Mouse (Mus musculus): ENCODE results near the gene Htt. TPM values are rescaled to one million over a fixed set of nuclear protein-coding genes. Genes with fewer than 3 reads are reported as not detected.

Htt gene
- total and polyA plus RNA-seq, 2 experiments from 2014 or later: 2.5 to 16.1 TPM

GRCm38 (mm10) chr5:34889252-34889651 lies 127.7 kb downstream of the Htt start:
- no peaks in the 10 kb centered on the region for H3K9me3 ChIP-seq (replicated peaks; ENCODE audit: control insufficient read depth, low read length)
- peaks cover 62% of the 10 kb centered on the region for H3K36me3 ChIP-seq (replicated peaks; ENCODE audit: control insufficient read depth, insufficient read depth, low read length)
- DNase-seq (ENCODE audit: low spot score): no peak
- no peak overlapping the region for H3K9ac ChIP-seq (replicated peaks; ENCODE audit: low read depth, low read length)
- H3K27ac ChIP-seq (ENCODE audit: low read depth): no peak overlapping the region
- 48% methylated on average over 4 of the region's 4 CpGs for WGBS
- H3K4me1 ChIP-seq (ENCODE audit: control insufficient read depth, insufficient read depth): no peaks in the 10 kb centered on the region
- TF ChIP-seq CTCF (IDR thresholded peaks at IDR 0.05; ENCODE audit: low read depth) (no peak), EP300 (IDR thresholded peaks at IDR 0.05; ENCODE audit: low read depth) (no peak)
- ATAC-seq (ENCODE audit: insufficient read depth, low read depth): no peak
- no peaks in the 10 kb centered on the region for H3K27me3 ChIP-seq (ENCODE audit: control insufficient read depth, insufficient read depth, low read length)
- H3K4me2 ChIP-seq (ENCODE audit: low read depth, low read length): no peak overlapping the region
- H3K4me3 ChIP-seq (ENCODE audit: low read depth, low read length): no peak overlapping the region

- H3K9ac ChIP-seq (replicated peaks; ENCODE audit: low read depth, low read length): no peak overlapping the region
- WGBS: 49% methylated on average over 3 of the region's 3 CpGs
- H3K4me2 ChIP-seq (ENCODE audit: low read depth, low read length): no peak overlapping the region
- no peak for TF ChIP-seq CTCF (IDR thresholded peaks at IDR 0.05; ENCODE audit: low read depth)
- TF ChIP-seq EP300 (IDR thresholded peaks at IDR 0.05; ENCODE audit: low read depth): no peak
- no peak overlapping the region for H3K27ac ChIP-seq (ENCODE audit: low read depth)
- H3K36me3 ChIP-seq (replicated peaks; ENCODE audit: control insufficient read depth, insufficient read depth, low read length): peaks cover 55% of the 10 kb centered on the region
- H3K27me3 ChIP-seq (ENCODE audit: control insufficient read depth, insufficient read depth, low read length): no peaks in the 10 kb centered on the region
- no peaks in the 10 kb centered on the region for H3K9me3 ChIP-seq (replicated peaks; ENCODE audit: control insufficient read depth, low read length)
- DNase-seq (ENCODE audit: low spot score): peak; percentile 21
- no peak overlapping the region for H3K4me3 ChIP-seq (ENCODE audit: low read depth, low read length)
- ATAC-seq (ENCODE audit: insufficient read depth, low read depth): no peak
- peaks cover 4% of the 10 kb centered on the region; the same call in 1 of the 2 replicates for H3K4me1 ChIP-seq (ENCODE audit: control insufficient read depth, insufficient read depth)
Measured at GRCm38 (mm10) chr5:34896697-34897453, 135.3 kb downstream of the Htt start.

GRCm38 (mm10) chr5:34899787-34900469 lies 138.4 kb downstream of the Htt start:
- H3K4me1 ChIP-seq (ENCODE audit: control insufficient read depth, insufficient read depth): peaks cover 4% of the 10 kb centered on the region; the same call in 1 of the 2 replicates
- no peak overlapping the region for H3K9ac ChIP-seq (replicated peaks; ENCODE audit: low read depth, low read length)
- peaks cover 53% of the 10 kb centered on the region for H3K36me3 ChIP-seq (replicated peaks; ENCODE audit: control insufficient read depth, insufficient read depth, low read length)
- DNase-seq (ENCODE audit: low spot score) (no peak), ATAC-seq (ENCODE audit: insufficient read depth, low read depth) (no peak)
- no peaks in the 10 kb centered on the region for H3K9me3 ChIP-seq (replicated peaks; ENCODE audit: control insufficient read depth, low read length)
- no peak overlapping the region for H3K4me2 ChIP-seq (ENCODE audit: low read depth, low read length)
- no peak overlapping the region for H3K27ac ChIP-seq (ENCODE audit: low read depth)
- no peaks in the 10 kb centered on the region for H3K27me3 ChIP-seq (ENCODE audit: control insufficient read depth, insufficient read depth, low read length)
- TF ChIP-seq EP300 (IDR thresholded peaks at IDR 0.05; ENCODE audit: low read depth) (no peak), CTCF (IDR thresholded peaks at IDR 0.05; ENCODE audit: low read depth) (no peak)
- no peak overlapping the region for H3K4me3 ChIP-seq (ENCODE audit: low read depth, low read length)
- WGBS: 94% methylated on average over 6 of the region's 6 CpGs

- Histone ChIP-seq H3K4me3 (ENCODE audit: low read depth, low read length) (no peak overlapping the region), H3K4me1 (ENCODE audit: control insufficient read depth, insufficient read depth) (no peaks in the 10 kb centered on the region), H3K4me2 (ENCODE audit: low read depth, low read length) (no peak overlapping the region), H3K36me3 (replicated peaks; ENCODE audit: control insufficient read depth, insufficient read depth, low read length) (peaks cover 63% of the 10 kb centered on the region), H3K27me3 (ENCODE audit: control insufficient read depth, insufficient read depth, low read length) (no peaks in the 10 kb centered on the region), H3K9ac (replicated peaks; ENCODE audit: low read depth, low read length) (no peak overlapping the region), H3K27ac (ENCODE audit: low read depth) (no peak overlapping the region), H3K9me3 (replicated peaks; ENCODE audit: control insufficient read depth, low read length) (no peaks in the 10 kb centered on the region)
- no peak for TF ChIP-seq CTCF (IDR thresholded peaks at IDR 0.05; ENCODE audit: low read depth)
- no peak for TF ChIP-seq EP300 (IDR thresholded peaks at IDR 0.05; ENCODE audit: low read depth)
- ATAC-seq (ENCODE audit: insufficient read depth, low read depth): no peak
- DNase-seq (ENCODE audit: low spot score): no peak
Measured at GRCm38 (mm10) chr5:34902371-34902770, 140.8 kb downstream of the Htt start.

GRCm38 (mm10) chr5:34902811-34903385 lies 141.4 kb downstream of the Htt start:
- Histone ChIP-seq H3K27ac (ENCODE audit: low read depth) (no peak overlapping the region), H3K9me3 (replicated peaks; ENCODE audit: control insufficient read depth, low read length) (no peaks in the 10 kb centered on the region), H3K9ac (replicated peaks; ENCODE audit: low read depth, low read length) (no peak overlapping the region), H3K4me3 (ENCODE audit: low read depth, low read length) (no peak overlapping the region), H3K36me3 (replicated peaks; ENCODE audit: control insufficient read depth, insufficient read depth, low read length) (peaks cover 63% of the 10 kb centered on the region), H3K4me1 (ENCODE audit: control insufficient read depth, insufficient read depth) (no peaks in the 10 kb centered on the region), H3K4me2 (ENCODE audit: low read depth, low read length) (no peak overlapping the region), H3K27me3 (ENCODE audit: control insufficient read depth, insufficient read depth, low read length) (no peaks in the 10 kb centered on the region)
- ATAC-seq (ENCODE audit: insufficient read depth, low read depth) (peak; percentile 90), DNase-seq (ENCODE audit: low spot score) (peak; percentile 69)
- 48% methylated on average over 5 of the region's 5 CpGs for WGBS
- TF ChIP-seq CTCF (IDR thresholded peaks at IDR 0.05; ENCODE audit: low read depth): peak; percentile 64
- no peak for TF ChIP-seq EP300 (IDR thresholded peaks at IDR 0.05; ENCODE audit: low read depth)

Measured in heart, postnatal 0 days (tissue).